Mouse (Mus musculus): ENCODE data around the gene Lgi4.

DNA sequence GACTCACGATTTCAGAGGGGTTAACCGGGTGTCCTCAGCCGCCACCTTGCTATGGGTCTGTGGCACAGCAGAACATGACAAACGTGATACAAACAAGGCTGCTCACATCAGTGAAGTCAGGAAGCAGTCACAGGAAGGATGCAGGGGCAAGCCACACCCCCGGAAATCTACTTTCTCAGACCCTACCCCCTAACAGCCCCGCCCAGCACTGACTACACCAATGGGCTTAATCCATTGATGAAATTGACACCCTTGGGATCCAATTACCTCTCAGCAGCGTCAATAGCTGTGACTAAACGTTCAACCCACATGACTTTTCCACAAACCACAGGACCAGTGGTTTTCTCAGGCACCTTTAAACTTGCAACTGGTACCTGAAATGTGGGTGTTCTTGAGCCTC is 30.5 kb upstream of the Lgi4 start:
- TF ChIP-seq CTCF (IDR thresholded peaks at IDR 0.05; ENCODE audit: low read depth) (no peak), EP300 (optimal IDR thresholded peaks at IDR 0.05) (no peak)

All from stomach, postnatal 0 days (tissue).